Mouse (Mus musculus) frontal cortex, postnatal 10 days (tissue): Measurements from ENCODE around the gene Rbms2.
"Not testable (repeated sequence)": the region's sequence is repeated elsewhere in the genome, so short reads cannot be mapped to it uniquely, and the experiment has no call there.

Source experiments
- DNase-seq, 2 experiments: peaks; one replicate each; pipeline ENCODE4 v3.0.0; 2022; ENCODE audit warnings: low spot score in 2 of 2, mixed read lengths in 1 of 2

The Rbms2 gene

GRCm38 (mm10) chr10:128193113-128193512 is 13.0 kb upstream of the Rbms2 start:
- DNase-seq: no peak

DNA sequence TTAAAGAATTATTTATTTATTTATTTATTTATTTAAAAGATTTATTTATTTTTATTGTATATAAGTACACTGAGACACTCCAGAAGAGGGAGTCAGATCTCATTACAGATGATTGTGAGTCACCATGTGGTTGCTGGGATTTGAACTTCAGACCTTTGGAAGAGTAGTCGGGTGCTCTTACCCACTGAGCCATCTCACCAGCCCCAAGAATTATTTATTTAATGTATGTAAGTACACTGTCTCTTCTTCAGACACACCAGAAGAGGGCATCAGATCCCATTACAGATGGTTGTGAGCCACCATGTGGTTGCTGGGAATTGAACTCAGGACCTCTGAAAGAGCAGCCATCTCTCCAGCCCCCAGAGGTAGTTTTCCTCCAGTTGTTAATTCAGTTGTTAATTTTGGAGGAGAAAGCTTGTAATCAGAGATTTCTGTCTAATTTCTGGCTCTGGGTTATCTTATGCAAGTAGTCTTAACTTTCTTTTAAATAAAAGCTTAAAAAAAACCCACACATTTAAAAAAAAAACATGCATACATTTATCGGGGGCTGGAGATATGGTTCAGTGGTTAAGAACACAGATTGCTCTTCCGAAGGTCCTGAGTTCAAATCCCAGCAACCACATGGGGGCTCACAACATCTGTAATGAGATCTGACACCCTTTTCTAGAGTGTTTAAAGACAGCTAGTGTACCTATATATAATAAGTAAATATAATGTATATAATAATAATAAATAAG is 12.1 kb upstream of the Rbms2 start:
- not testable (repeated sequence) for DNase-seq

DNA sequence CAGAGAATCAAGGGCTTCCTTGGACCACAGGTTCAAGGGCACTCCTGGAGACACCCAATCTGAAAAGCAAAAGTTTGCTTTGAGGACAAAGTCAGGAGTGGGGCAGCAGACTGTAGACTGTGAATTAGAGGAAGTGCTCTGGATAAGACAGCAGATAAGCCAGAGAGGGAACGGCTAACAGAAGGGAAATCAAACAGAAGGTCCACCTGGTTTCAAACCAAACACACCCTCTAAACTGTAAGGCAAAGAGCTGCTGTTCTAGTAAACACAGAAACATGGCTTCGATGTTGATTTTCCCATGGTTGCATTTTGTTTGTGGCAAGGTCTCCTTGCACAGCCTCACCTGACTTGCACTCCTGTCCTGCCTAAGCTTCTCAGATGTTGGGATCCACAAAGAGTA is 11.4 kb upstream of the Rbms2 start:
- no peak for DNase-seq

GRCm38 (mm10) chr10:128188242-128188877 is 8.3 kb upstream of the Rbms2 start:
- DNase-seq: peak in 1 of 2 experiments; percentile 67

DNA sequence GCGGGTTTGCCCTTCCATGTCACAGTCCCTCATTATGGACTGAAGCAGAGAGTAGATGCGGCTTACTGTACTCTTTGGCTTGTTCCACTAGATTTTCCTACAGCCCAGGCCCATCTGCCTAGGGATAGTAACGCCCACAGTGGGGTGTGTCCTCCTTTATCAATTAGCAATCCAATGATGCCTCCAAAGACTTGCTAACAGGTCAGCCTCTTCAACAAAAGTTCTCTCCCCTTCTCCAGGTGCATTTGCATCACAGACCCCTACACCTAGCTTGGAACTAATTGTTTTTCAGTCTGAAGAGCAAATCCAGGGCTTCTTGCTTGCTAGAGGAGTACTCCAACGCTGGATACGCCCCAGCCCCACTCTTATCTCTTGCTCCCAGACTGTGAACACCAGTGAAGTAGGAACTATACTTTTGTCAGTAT is 7.1 kb upstream of the Rbms2 start:
- no peak for DNase-seq

DNA sequence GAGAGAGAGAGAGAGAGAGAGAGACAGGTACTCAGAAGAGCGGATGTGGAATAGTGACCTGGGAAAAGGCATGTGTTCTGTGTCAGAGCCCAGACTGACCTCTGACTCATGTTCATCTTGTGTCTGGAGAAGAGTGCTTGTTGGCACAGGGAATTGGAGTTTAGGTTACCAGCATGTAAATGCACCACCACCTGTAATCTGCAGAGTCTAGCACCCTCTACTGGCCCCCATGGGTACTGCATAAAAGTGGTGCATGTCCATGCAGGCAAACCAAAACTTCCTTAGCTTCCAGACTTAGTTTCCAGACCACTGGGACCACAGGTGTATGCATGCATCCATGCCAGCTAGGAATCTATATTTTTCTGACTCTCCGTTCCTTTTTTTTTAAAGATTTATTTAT is 5.9 kb upstream of the Rbms2 start:
- peak; percentile 34 to 58 for DNase-seq

DNA sequence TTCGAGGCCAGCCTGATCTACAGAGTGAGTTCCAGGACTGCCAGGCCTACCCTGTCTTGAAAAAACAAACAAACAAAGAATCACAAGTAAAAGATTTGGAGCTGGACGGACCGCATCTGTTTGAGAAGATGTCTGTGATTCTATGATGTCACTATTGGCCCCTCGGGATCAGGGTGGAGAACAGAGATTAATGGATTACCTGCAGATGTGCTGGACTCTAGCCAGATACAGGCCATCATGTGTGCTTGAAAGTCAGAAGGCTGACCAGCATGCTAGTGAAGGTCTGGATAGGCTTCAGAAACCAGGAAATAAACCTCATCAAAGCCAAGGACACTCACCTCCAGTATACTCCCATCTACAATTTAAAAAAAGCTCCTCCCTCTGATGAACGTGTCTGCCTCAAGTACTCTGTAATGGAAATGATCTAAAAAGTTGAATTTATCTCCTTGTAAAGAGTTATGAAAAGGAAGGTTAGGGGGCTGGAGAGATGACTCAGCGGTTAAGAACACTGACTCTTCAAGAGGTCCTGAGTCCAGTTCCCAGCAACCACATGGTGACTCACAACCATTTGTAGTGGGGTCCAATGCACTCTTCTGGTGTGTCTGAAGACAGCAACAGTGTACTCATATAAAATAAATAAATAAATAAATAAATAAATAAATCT is 5.3 kb upstream of the Rbms2 start:
- no peak for DNase-seq

GRCm38 (mm10) chr10:128184296-128184695 is 4.2 kb upstream of the Rbms2 start:
- DNase-seq: no peak

GRCm38 (mm10) chr10:128177316-128177715 is 2.8 kb downstream of the Rbms2 start:
- no peak for DNase-seq

DNA sequence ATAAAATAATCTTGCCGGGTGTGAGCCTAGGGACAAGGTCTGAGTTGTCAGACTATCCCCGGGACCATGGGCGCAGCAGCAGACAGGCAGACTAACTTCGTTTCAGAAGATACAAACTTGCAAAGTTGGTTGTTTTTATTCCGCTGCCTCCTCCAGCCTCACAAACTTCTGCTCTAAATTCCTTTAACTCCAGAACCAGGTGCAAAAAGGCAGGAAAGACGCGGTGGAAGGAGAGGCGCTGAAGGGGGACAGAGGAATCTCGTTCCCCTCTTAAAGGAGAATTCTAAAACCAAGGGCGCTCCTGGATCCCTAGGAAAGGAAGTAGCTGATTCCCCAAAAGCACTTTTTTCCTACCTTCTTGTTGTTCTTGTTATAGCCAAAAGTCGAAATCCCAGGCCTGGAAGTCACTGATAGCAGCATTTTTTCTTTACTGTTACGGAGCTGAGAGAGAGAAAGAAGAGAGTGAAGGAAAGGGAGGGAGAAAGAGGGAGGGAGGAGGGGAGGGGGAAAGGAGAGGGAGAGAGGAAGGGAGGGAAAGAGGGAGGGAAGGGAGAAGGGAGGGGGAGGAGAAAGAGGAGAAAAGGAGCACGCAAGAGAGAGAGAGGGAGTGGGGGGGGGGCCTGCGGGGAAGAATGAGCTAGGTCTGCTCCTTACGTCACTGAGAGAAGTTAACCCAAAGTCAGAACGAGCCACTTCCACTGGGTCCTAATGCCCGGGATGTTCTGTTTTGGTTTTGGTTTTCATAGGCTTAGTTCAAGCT is 3.9 kb downstream of the Rbms2 start:
- no peak for DNase-seq

- DNase-seq: no peak
Measured at GRCm38 (mm10) chr10:128175302-128175701, 4.8 kb downstream of the Rbms2 start.

DNA sequence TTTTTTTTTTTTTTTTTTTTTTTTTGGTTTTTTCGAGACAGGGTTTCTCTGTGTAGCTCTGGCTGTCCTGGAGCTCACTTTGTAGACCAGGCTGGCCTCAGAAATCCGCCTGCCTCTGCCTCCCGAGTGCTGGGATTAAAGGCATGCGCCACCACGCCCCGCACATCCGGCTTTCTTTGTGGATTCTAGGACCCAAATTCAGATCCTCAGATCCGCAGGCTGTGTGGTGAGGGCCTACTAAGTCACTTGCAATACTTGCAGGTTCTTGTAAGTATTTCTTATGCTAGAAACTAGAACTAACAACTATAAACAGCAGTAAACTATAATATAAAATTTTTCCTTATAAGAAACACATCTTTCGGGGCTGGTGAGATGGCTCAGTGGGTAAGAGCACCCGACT is 8.7 kb downstream of the Rbms2 start:
- DNase-seq: not testable (repeated sequence)

DNA sequence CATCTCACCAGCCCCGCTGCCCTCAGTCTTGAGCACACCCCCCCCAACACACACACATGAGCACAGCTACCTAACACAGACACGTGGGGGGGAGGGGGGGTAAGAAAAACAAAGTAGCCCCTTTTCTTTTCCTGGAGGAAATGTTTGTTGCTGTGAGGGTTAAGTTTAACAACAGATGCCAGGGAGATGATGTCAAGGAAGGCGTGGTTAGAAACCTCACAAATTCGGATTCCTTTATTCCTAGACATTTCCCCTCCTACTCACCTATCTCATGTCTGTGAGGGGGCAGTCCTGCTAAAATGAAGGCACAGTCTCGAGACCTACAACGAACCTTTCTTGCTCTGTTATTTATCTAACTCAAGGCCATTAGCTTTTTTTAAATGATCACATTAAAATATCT is 13.0 kb downstream of the Rbms2 start:
- DNase-seq: no peak

- not testable (repeated sequence) for DNase-seq
Measured at GRCm38 (mm10) chr10:128165726-128166125, 14.4 kb downstream of the Rbms2 start.

DNA sequence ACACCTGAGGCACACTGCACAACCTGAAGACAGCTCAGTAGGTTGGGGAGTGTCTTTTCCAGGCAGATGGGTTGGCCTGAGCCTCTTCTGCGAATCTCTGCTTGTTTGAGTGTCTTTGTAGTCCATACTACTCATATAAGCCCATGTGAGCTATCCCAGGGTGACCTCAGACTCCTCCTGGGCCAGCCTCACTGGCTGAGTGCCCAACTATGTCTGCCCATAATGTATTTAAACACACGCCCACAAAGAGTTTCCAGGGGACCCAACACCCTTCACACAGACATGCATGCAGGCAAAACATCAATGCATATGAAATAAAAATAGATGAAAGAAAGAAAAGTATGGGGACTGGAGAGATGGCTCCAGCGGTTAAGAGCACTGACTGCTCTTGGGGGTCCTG is 26.1 kb downstream of the Rbms2 start:
- no peak for DNase-seq

DNA sequence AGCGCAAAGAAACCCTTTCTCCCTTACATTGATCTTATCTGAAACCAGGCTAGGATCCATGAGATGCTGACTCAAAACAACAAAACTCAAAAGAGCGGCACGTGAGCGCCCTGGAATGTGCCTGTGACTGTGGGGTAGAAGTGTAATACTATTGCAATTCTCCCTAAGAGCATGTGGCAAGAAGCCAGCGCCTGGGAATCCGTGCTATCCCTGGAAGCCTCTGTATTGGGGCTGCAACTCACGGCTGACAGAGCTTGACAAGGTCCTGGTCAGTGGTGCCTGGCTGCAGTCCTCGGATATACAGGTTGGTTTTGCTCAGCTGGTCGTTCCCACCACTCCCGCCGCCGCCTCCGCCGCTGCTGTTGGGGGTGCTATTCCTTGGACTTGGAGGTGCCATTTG is 29.2 kb downstream of the Rbms2 start:
- no peak for DNase-seq

DNA sequence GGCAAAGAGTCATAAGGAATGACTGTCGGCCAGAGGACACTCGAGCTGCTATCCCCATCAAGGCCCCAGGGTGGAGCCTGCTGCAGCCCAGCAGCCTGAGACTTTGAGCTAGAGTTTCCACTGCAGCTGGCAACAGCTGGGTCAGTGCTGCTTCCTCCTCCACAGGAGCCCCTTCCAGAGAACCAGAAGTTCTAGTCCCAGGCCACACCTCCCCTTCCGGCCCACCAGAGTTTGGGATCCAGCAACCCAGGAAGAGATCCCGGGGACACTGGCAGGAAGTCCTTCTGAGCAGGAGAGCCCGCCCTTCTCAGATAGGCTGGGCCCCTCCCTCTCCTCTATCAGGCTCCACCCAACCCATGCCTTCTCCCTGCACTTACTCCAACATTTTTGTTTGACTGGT is 30.5 kb downstream of the Rbms2 start:
- DNase-seq: peak; percentile 13 to 27

DNA sequence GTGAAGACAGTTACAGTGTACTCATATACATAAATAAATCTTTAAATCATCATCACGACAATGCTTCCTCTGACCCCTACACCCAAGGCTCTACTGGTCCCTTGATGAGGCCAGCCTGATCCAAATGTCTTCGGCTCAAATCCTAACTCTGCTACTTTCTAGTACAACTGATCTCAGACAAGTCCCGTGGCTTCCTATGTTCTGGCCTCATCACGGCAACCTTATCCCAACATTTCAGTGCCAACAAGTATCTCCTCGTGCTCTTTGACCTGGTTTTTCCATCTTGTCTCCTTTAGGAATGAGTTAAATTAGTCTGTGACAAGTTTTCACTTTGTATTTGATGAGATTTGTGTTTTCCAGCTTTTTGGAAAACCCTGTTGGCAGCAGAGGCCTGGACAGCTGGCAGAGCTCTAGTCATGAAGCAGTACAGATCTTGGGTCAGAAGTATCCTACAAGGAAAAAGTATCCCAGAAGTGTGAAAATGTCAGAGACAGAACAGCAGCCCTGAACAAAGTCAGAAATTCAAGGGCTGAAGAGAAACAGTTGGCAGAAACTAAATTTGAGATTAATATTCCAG is 31.2 kb downstream of the Rbms2 start:
- DNase-seq: no peak

DNA sequence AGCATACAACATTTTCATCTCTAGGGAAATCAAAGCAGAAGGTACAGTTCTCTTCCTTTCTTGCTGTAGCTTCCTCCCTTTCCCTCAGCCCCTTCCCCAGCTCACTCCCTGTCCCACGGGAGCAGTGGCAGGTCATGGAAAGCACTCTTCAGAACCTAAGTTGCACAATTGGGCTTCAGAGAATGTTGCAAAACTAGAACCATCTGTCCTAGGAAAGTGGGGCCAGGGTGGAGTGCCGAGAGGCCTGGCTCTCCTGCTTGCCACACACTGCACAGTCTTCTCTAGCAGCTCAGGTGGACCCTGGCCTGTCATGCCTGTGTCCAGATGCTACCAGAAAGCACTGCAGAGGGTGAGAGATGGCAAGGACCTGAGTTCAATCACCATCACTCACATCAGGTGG is 35.1 kb downstream of the Rbms2 start:
- DNase-seq: no peak

DNA sequence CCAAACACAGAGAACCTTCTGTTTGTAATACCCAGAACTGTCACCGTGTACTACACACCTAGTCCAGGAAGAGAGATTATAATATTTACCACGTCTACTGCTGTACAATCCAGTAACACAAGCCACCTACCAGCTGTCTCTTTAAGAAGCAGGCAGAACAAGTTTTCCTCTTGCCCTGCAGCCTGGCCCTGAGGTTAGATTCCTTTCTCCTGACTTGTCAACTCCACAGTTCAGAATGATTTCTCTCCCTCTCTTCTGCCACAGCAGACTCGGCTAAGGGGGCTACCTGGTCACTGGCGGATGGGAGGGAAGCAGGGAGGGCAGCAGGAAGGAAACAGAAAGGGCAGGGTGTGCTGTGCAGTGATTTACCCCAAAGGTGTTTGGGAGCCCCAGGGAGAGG is 36.4 kb downstream of the Rbms2 start:
- no peak for DNase-seq

- DNase-seq: no peak
Measured at GRCm38 (mm10) chr10:128142165-128142564, 37.9 kb downstream of the Rbms2 start.
